Mouse (Mus musculus): Measurements from ENCODE around the gene Rftn1. TPM values are rescaled to one million over a fixed set of nuclear protein-coding genes. Genes with fewer than 3 reads are reported as not detected.
"Not testable (repeated sequence)": the region's sequence is repeated elsewhere in the genome, so short reads cannot be mapped to it uniquely, and the experiment has no call there.

The Rftn1 gene
- polyA plus RNA-seq, 1 experiment: 18.6 TPM

- WGBS: 96% methylated on average over 7 of the region's 7 CpGs
- H3K4me3 ChIP-seq (ENCODE audit: insufficient read depth, low read depth, low read length): no peak overlapping the region
- H3K36me3 ChIP-seq (ENCODE audit: control insufficient read depth, insufficient read depth, low read length): no peaks in the 10 kb centered on the region
- no peak for TF ChIP-seq POLR2A (IDR thresholded peaks at IDR 0.05; ENCODE audit: low read depth, low read length)
- TF ChIP-seq CTCF (conservative IDR thresholded peaks at IDR 0.05; ENCODE audit: insufficient read depth, insufficient read length, low read depth, low read length): no peak
- H3K4me1 ChIP-seq (ENCODE audit: control insufficient read depth, insufficient read depth, low read length): no peaks in the 10 kb centered on the region
- H3K27ac ChIP-seq (ENCODE audit: insufficient read depth, low read depth, low read length): peak overlapping the region; percentile 26; the same call in 1 of the 2 replicates
- H3K27me3 ChIP-seq (replicated peaks; ENCODE audit: control insufficient read depth, insufficient read depth, low read length): no peaks in the 10 kb centered on the region
- no peak for DNase-seq
Measured at GRCm38 (mm10) chr17:50117461-50117860, 73.0 kb downstream of the Rftn1 start.

GRCm38 (mm10) chr17:50116980-50117379, 73.5 kb downstream of the Rftn1 start:
- no peak for TF ChIP-seq POLR2A (IDR thresholded peaks at IDR 0.05; ENCODE audit: low read depth, low read length)
- Histone ChIP-seq H3K36me3 (ENCODE audit: control insufficient read depth, insufficient read depth, low read length) (no peaks in the 10 kb centered on the region), H3K27me3 (replicated peaks; ENCODE audit: control insufficient read depth, insufficient read depth, low read length) (no peaks in the 10 kb centered on the region), H3K27ac (ENCODE audit: insufficient read depth, low read depth, low read length) (peak overlapping the region; percentile 48), H3K4me3 (ENCODE audit: insufficient read depth, low read depth, low read length) (no peak overlapping the region), H3K4me1 (ENCODE audit: control insufficient read depth, insufficient read depth, low read length) (no peaks in the 10 kb centered on the region)
- 48% methylated on average over 3 of the region's 3 CpGs for WGBS
- DNase-seq: peak; percentile 80

- not testable (repeated sequence) for H3K27me3 ChIP-seq (replicated peaks; ENCODE audit: control insufficient read depth, insufficient read depth, low read length); DNase-seq; H3K36me3 ChIP-seq (ENCODE audit: control insufficient read depth, insufficient read depth, low read length); H3K4me1 ChIP-seq (ENCODE audit: control insufficient read depth, insufficient read depth, low read length); H3K4me3 ChIP-seq (ENCODE audit: insufficient read depth, low read depth, low read length)
- WGBS: 100% methylated on average over 1 of the region's 1 CpGs
- H3K27ac ChIP-seq (ENCODE audit: insufficient read depth, low read depth, low read length): peak overlapping the region; percentile 48; the same call in 1 of the 2 replicates
Measured at GRCm38 (mm10) chr17:50116401-50116800, 74.1 kb downstream of the Rftn1 start.

GRCm38 (mm10) chr17:50115716-50116115, 74.8 kb downstream of the Rftn1 start:
- not testable (repeated sequence) for H3K27ac ChIP-seq (ENCODE audit: insufficient read depth, low read depth, low read length); DNase-seq; H3K36me3 ChIP-seq (ENCODE audit: control insufficient read depth, insufficient read depth, low read length); H3K4me1 ChIP-seq (ENCODE audit: control insufficient read depth, insufficient read depth, low read length); H3K4me3 ChIP-seq (ENCODE audit: insufficient read depth, low read depth, low read length); H3K27me3 ChIP-seq (replicated peaks; ENCODE audit: control insufficient read depth, insufficient read depth, low read length)
- 93% methylated on average over 3 of the region's 3 CpGs for WGBS

- TF ChIP-seq CTCF (conservative IDR thresholded peaks at IDR 0.05; ENCODE audit: insufficient read depth, insufficient read length, low read depth, low read length) (no peak), POLR2A (IDR thresholded peaks at IDR 0.05; ENCODE audit: low read depth, low read length) (no peak)
Measured at GRCm38 (mm10) chr17:50114659-50115058, 75.8 kb downstream of the Rftn1 start.

GRCm38 (mm10) chr17:50110650-50111415, 79.6 kb downstream of the Rftn1 start:
- 68% methylated on average over 14 of the region's 14 CpGs for WGBS
- Histone ChIP-seq H3K27ac (ENCODE audit: insufficient read depth, low read depth, low read length) (no peak overlapping the region), H3K4me1 (ENCODE audit: control insufficient read depth, insufficient read depth, low read length) (no peaks in the 10 kb centered on the region), H3K4me3 (ENCODE audit: insufficient read depth, low read depth, low read length) (no peak overlapping the region), H3K27me3 (replicated peaks; ENCODE audit: control insufficient read depth, insufficient read depth, low read length) (no peaks in the 10 kb centered on the region), H3K36me3 (ENCODE audit: control insufficient read depth, insufficient read depth, low read length) (no peaks in the 10 kb centered on the region)
- DNase-seq: peak; percentile 42
- no peak for TF ChIP-seq CTCF (conservative IDR thresholded peaks at IDR 0.05; ENCODE audit: insufficient read depth, insufficient read length, low read depth, low read length)
- TF ChIP-seq POLR2A (IDR thresholded peaks at IDR 0.05; ENCODE audit: low read depth, low read length): no peak

More at GRCm38 (mm10) chr17:50114659-50115058, 75.8 kb downstream of the Rftn1 start:
- no peaks in the 10 kb centered on the region for H3K4me1 ChIP-seq (ENCODE audit: control insufficient read depth, insufficient read depth, low read length)
- no peak overlapping the region for H3K4me3 ChIP-seq (ENCODE audit: insufficient read depth, low read depth, low read length)
- no peaks in the 10 kb centered on the region for H3K36me3 ChIP-seq (ENCODE audit: control insufficient read depth, insufficient read depth, low read length)
- no peak overlapping the region for H3K27ac ChIP-seq (ENCODE audit: insufficient read depth, low read depth, low read length)
- DNase-seq: no peak
- 84% methylated on average over 8 of the region's 8 CpGs for WGBS
- H3K27me3 ChIP-seq (replicated peaks; ENCODE audit: control insufficient read depth, insufficient read depth, low read length): no peaks in the 10 kb centered on the region

GRCm38 (mm10) chr17:50106811-50107210, 83.7 kb downstream of the Rftn1 start:
- no peaks in the 10 kb centered on the region for H3K36me3 ChIP-seq (ENCODE audit: control insufficient read depth, insufficient read depth, low read length)
- H3K27me3 ChIP-seq (replicated peaks; ENCODE audit: control insufficient read depth, insufficient read depth, low read length): no peaks in the 10 kb centered on the region
- no peak for DNase-seq
- H3K4me3 ChIP-seq (ENCODE audit: insufficient read depth, low read depth, low read length): no peak overlapping the region
- WGBS: 93% methylated on average over 10 of the region's 10 CpGs
- no peaks in the 10 kb centered on the region for H3K4me1 ChIP-seq (ENCODE audit: control insufficient read depth, insufficient read depth, low read length)
- TF ChIP-seq POLR2A (IDR thresholded peaks at IDR 0.05; ENCODE audit: low read depth, low read length) (no peak), CTCF (conservative IDR thresholded peaks at IDR 0.05; ENCODE audit: insufficient read depth, insufficient read length, low read depth, low read length) (no peak)
- no peak overlapping the region for H3K27ac ChIP-seq (ENCODE audit: insufficient read depth, low read depth, low read length)
